Mouse (Mus musculus): ENCODE results near the gene Aldh18a1.

The Aldh18a1 gene

GRCm38 (mm10) chr19:40530323-40530722 lies 57.9 kb downstream of the Aldh18a1 start:
- no peak for DNase-seq (ENCODE audit: low spot score in 2 of 2)

GRCm38 (mm10) chr19:40528254-40528653 lies 60.0 kb downstream of the Aldh18a1 start:
- no peak for DNase-seq (ENCODE audit: low spot score in 2 of 2)

GRCm38 (mm10) chr19:40526367-40527014 lies 61.8 kb downstream of the Aldh18a1 start:
- no peak for DNase-seq (ENCODE audit: low spot score in 2 of 2)

GRCm38 (mm10) chr19:40523431-40524005 lies 64.7 kb downstream of the Aldh18a1 start:
- no peak for DNase-seq (ENCODE audit: low spot score in 2 of 2)

GRCm38 (mm10) chr19:40520403-40520802 lies 67.9 kb downstream of the Aldh18a1 start:
- DNase-seq (ENCODE audit: low spot score in 2 of 2) = no peak

- DNase-seq (ENCODE audit: low spot score in 2 of 2) = no peak
Observed at GRCm38 (mm10) chr19:40518706-40519105, 69.6 kb downstream of the Aldh18a1 start.

GRCm38 (mm10) chr19:40515596-40515995 lies 72.7 kb downstream of the Aldh18a1 start:
- DNase-seq (ENCODE audit: low spot score in 2 of 2) = no peak

GRCm38 (mm10) chr19:40514376-40514775 lies 73.9 kb downstream of the Aldh18a1 start:
- DNase-seq (ENCODE audit: low spot score in 2 of 2) = no peak

- peak; percentile 89 to 97 for DNase-seq (ENCODE audit: low spot score in 2 of 2)
Observed at GRCm38 (mm10) chr19:40513632-40514078, 74.6 kb downstream of the Aldh18a1 start, which contains the start of gene Sorbs1. Gene Sorbs1 (minus strand): TSS chr19:40513779.

- DNase-seq (ENCODE audit: low spot score in 2 of 2) = peak in 1 of 2 experiments; percentile 42
Observed at GRCm38 (mm10) chr19:40512500-40513421, 75.5 kb downstream of the Aldh18a1 start.

- no peak for DNase-seq (ENCODE audit: low spot score in 2 of 2)
Observed at GRCm38 (mm10) chr19:40511679-40512309, 76.5 kb downstream of the Aldh18a1 start.

- DNase-seq (ENCODE audit: low spot score in 2 of 2) = no peak
Observed at GRCm38 (mm10) chr19:40511100-40511439, 77.2 kb downstream of the Aldh18a1 start.

- peak in 1 of 2 experiments; percentile 34 for DNase-seq (ENCODE audit: low spot score in 2 of 2)
Observed at GRCm38 (mm10) chr19:40510387-40511099, 77.7 kb downstream of the Aldh18a1 start.

GRCm38 (mm10) chr19:40509274-40509673 lies 79.0 kb downstream of the Aldh18a1 start:
- no peak for DNase-seq (ENCODE audit: low spot score in 2 of 2)

GRCm38 (mm10) chr19:40508851-40509250 lies 79.4 kb downstream of the Aldh18a1 start:
- no peak for DNase-seq (ENCODE audit: low spot score in 2 of 2)

- no peak for DNase-seq (ENCODE audit: low spot score in 2 of 2)
Observed at GRCm38 (mm10) chr19:40506965-40507364, 81.3 kb downstream of the Aldh18a1 start.

GRCm38 (mm10) chr19:40504336-40504735 lies 83.9 kb downstream of the Aldh18a1 start:
- no peak for DNase-seq (ENCODE audit: low spot score in 2 of 2)

All from left cerebral cortex, adult 9 months (tissue).